In the genomic region with DNA sequence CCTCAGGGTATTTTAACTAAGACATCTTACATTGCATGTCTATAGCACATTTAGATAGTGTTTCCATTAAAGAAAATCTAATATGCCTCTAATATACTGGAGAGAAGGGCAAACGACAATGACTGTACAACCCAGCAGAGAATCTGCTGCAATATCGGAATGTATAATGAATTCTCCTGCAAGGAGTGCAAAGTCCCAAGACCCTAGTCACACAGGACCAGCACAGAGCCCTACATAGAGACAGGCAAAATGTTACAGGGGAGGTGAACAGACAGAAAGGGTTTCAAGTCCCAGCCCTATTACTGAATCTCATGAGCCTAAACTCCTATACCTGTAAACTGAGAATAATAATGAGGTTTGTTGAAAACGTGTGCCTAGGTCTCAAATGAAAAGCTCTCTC, we compare ENCODE assay signal across 15 mouse cellular contexts.
"Had no signal": no experiment of that assay in that cellular context is flagged by ENCODE, and none has a peak within 500 bp of the region (broad histone marks: within the 10 kb centered on the region; RNA-seq: fewer than 3 reads in every experiment).

No protein-coding gene starts in this region.

- H3K9me3 ChIP-seq: limb, embryonic 12.5 days; limb, embryonic 15.5 days; neural tube, embryonic 13.5 days had no signal

- H3K4me3 ChIP-seq: limb, embryonic 12.5 days; limb, embryonic 15.5 days; neural tube, embryonic 13.5 days had no signal

- H3K9ac ChIP-seq: limb, embryonic 12.5 days; limb, embryonic 15.5 days; liver, embryonic 14.5 days; liver, postnatal 0 days; lung, embryonic 14.5 days; neural tube, embryonic 13.5 days had no signal

- H3K36me3 ChIP-seq: limb, embryonic 12.5 days; limb, embryonic 15.5 days; neural tube, embryonic 13.5 days had no signal

- ATAC-seq: liver, postnatal 0 days; lung, postnatal 0 days had no signal

- H3K4me2 ChIP-seq: limb, embryonic 12.5 days; limb, embryonic 15.5 days; liver, embryonic 11.5 days; lung, embryonic 14.5 days; neural tube, embryonic 13.5 days had no signal

- H3K27me3 ChIP-seq: limb, embryonic 12.5 days; limb, embryonic 15.5 days; neural tube, embryonic 13.5 days had no signal

- H3K27ac ChIP-seq: limb, embryonic 12.5 days; limb, embryonic 15.5 days; liver, embryonic 14.5 days; macrophage; neural tube, embryonic 13.5 days had no signal

- H3K4me1 ChIP-seq: limb, embryonic 12.5 days; neural tube, embryonic 13.5 days had no signal

- DNase-seq: kidney, adult 18-20 months; kidney, adult 9 months; kidney, postnatal 14 days; kidney, postnatal 4 days; liver, postnatal 0 days; lung, embryonic 14.5 days; thymus, adult 18-20 months; thymus, postnatal 36 days had no signal
